Mouse (Mus musculus): ENCODE measurements around the gene Gm7971. TPM values are rescaled to one million over a fixed set of nuclear protein-coding genes. Genes with fewer than 3 reads are reported as not detected.

Gm7971 gene
- not detected in 2 replicates for polyA plus RNA-seq (2015; fragmentation: Nextera tagmentation; extraction: Ambion mirVana)

DNA sequence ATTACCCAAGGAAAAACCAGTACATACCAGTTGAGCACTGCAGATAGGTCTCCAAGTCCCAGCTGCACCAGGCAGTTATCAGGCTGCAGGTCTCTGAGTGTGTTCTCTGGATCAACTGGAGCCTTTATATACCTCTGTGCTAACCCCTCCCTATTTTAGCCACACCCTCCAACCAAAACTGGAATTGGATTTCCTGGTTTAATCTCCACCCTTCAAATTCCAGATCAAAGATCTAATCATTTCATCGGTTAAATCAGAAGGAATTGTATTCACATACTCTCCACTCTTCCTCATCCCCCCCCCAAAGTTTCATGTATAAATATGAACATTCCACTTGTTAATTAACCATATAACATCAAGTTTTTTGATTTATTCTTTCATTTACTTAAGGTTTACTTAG lies at the start of gene Gm7971:
Gene Gm7971 (minus strand): TSS at position 101 of the 400 bp plus-strand sequence.

Other genes starting within 250 kb of the Gm7971 start
- not detected in 2 replicates for gene D5Ertd577e, start 138.1 kb downstream of the Gm7971 start, polyA plus RNA-seq (2015; fragmentation: Nextera tagmentation; extraction: Ambion mirVana)
- not detected in 2 replicates for gene Gm3286, start 84.1 kb downstream of the Gm7971 start, polyA plus RNA-seq (2015; fragmentation: Nextera tagmentation; extraction: Ambion mirVana)
- not detected in 2 replicates for gene Gm7978, start 141.3 kb upstream of the Gm7971 start, polyA plus RNA-seq (2015; fragmentation: Nextera tagmentation; extraction: Ambion mirVana)
- gene Gm7982, start 147.1 kb upstream of the Gm7971 start, polyA plus RNA-seq (2015; fragmentation: Nextera tagmentation; extraction: Ambion mirVana): not detected in 2 replicates
- not detected in 2 replicates for gene E330014E10Rik, start 181.1 kb upstream of the Gm7971 start, polyA plus RNA-seq (2015; fragmentation: Nextera tagmentation; extraction: Ambion mirVana)